Mouse (Mus musculus) hindbrain, embryonic 16.5 days (tissue): ENCODE measurements around the gene Pgbd5. TPM values are rescaled to one million over a fixed set of nuclear protein-coding genes. Genes with fewer than 3 reads are reported as not detected.

Experiments used
- ATAC-seq: fragments of 200-750 bp; cut with Nextera tagmentation; 2 replicates; pipeline ENCODE4 v1.8.0; 2017; ENCODE audit warnings: moderate TSS enrichment, moderate library complexity
- H3K27ac ChIP-seq: fragments of 300-500 bp; sonication (generic); 2 replicates; pipeline ENCODE4 v1.5.1; 2014; ENCODE audit warnings: low read depth, mild to moderate bottlenecking, control low read depth, low read length, moderate library complexity
- H3K27me3 ChIP-seq: fragments of 300-500 bp; sonication (generic); replicated peaks from 2 replicates; pipeline ENCODE4 v1.6.1; 2014; ENCODE audit warnings: low read length; ENCODE audit not compliant: control insufficient read depth, insufficient read depth
- H3K36me3 ChIP-seq: fragments of 300-500 bp; sonication (generic); 2 replicates; pipeline ENCODE4 v1.6.1; 2014; ENCODE audit warnings: mild to moderate bottlenecking, low read length, moderate library complexity, mixed read lengths; ENCODE audit not compliant: control insufficient read depth, insufficient read depth
- H3K4me1 ChIP-seq: fragments of 300-500 bp; sonication (generic); 2 replicates; pipeline ENCODE4 v1.6.1; 2014; ENCODE audit warnings: low read depth, low read length; ENCODE audit not compliant: control insufficient read depth, insufficient read depth
- H3K4me2 ChIP-seq: fragments of 300-500 bp; sonication (generic); 2 replicates; pipeline ENCODE4 v1.6.1; 2014; ENCODE audit warnings: mild to moderate bottlenecking, low read length, control low read depth, moderate library complexity
- H3K4me3 ChIP-seq: fragments of 300-500 bp; sonication (generic); 2 replicates; pipeline ENCODE4 v1.5.1; 2014; ENCODE audit warnings: mild to moderate bottlenecking, low read length, control low read depth, moderate library complexity
- H3K9ac ChIP-seq: fragments of 300-500 bp; sonication (generic); 2 replicates; pipeline ENCODE4 v1.6.1; 2014; ENCODE audit warnings: low read depth, mild to moderate bottlenecking, control low read depth, low read length, moderate library complexity
- H3K9me3 ChIP-seq: fragments of 300-500 bp; sonication (generic); 2 replicates; pipeline ENCODE4 v1.6.1; 2014; ENCODE audit warnings: mild to moderate bottlenecking, low read length, moderate library complexity; ENCODE audit not compliant: control insufficient read depth
- WGBS: fragments of 180-500 bp; shearing (Covaris S2); extraction: QIAGEN DNeasy Blood & Tissue Kit; methylation state at CpG from one replicate; pipeline ENCODE4 v1.1.7; 2014; 5-methylcytosine and 5-hydroxymethylcytosine counted together
- polyA plus RNA-seq: library from polyadenylated mRNA; unstranded; fragments of >200 nt; fragmentation: Nextera tagmentation; extraction: Ambion mirVana; gene quantifications from 2 replicates; pipeline ENCODE4 v1.2.1, GENCODE M21; 2015

Pgbd5 gene
- polyA plus RNA-seq, 1 experiment from 2014 or later, result 13.6 TPM

DNA sequence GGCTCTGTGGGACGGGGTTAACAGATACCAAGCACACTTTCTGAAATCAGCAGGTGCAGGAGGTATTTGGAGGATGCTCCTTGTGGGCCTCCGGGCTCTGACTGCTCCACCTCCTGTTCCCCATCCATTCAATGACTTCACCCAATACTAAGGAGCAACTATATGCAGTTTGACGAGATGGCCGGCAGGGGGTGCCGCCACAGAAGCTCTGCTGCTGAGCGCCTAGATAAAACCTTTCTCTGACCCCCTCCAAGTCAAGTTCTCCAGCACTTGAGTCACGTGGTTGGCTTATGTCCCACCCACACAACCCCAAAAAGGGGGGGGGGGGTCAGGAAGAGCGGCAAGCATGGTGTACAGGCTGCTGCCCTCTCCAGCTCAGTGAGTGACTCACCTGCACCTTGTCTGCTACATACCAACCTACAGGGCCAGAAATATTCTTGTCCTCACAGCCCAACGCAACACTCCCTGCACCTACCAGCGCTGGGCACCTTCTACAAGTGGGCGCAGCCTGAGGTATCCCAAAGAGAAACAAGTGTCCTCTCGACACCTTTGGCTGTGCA lies 40.5 kb downstream of the Pgbd5 start:
- no peak overlapping the region for H3K4me2 ChIP-seq
- no peak; the same call in 1 of the 2 replicates for ATAC-seq
- no peak overlapping the region for H3K27ac ChIP-seq
- no peak overlapping the region for H3K9ac ChIP-seq
- H3K4me3 ChIP-seq, result no peak overlapping the region
- no peaks in the 10 kb centered on the region for H3K9me3 ChIP-seq
- no peaks in the 10 kb centered on the region for H3K36me3 ChIP-seq
- no peaks in the 10 kb centered on the region for H3K4me1 ChIP-seq
- WGBS, result 40% methylated on average over 12 of the region's 12 CpGs
- no peaks in the 10 kb centered on the region for H3K27me3 ChIP-seq

DNA sequence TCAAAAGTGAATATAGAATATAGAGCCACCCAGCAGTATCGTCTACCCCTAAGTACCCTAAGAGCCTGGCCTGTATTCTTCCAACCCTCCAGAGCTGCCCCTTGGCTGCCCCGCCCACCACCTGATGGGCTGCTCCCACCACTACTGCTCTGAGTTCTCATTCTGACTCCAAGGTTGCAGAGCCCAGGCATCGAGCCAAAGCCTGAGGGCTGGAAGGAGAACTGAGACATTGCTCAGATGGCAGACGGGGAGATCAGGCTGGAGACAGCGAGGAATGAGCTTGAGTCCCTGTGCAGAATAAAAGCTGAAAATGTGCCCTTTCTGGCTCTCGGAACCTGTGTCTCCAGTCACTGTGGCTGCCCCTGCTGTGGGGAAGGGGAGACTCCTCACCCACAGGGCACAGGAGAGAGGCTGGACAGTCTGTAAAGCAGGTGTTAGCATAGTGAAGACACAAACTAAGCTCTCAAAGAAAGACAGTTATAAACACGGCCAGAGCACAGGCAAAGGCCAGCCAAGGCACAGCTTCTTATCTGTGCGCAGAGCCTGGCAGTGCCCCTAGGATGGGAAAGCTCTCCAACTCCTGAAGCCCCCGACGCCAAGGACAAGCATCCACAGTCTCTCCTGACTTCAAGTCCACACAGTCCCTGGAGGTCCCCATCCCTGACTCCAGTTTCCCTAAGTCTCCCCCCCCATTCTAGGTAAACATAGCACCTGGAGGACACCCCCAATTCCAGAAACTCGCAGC lies 42.0 kb downstream of the Pgbd5 start:
- H3K4me3 ChIP-seq, result no peak overlapping the region
- no peaks in the 10 kb centered on the region for H3K36me3 ChIP-seq
- 72% methylated on average over 11 of the region's 11 CpGs for WGBS
- no peaks in the 10 kb centered on the region for H3K9me3 ChIP-seq
- no peak overlapping the region for H3K27ac ChIP-seq
- no peak; the same call in 1 of the 2 replicates for ATAC-seq
- H3K9ac ChIP-seq, result no peak overlapping the region
- H3K27me3 ChIP-seq, result no peaks in the 10 kb centered on the region
- no peak overlapping the region for H3K4me2 ChIP-seq
- H3K4me1 ChIP-seq, result no peaks in the 10 kb centered on the region

DNA sequence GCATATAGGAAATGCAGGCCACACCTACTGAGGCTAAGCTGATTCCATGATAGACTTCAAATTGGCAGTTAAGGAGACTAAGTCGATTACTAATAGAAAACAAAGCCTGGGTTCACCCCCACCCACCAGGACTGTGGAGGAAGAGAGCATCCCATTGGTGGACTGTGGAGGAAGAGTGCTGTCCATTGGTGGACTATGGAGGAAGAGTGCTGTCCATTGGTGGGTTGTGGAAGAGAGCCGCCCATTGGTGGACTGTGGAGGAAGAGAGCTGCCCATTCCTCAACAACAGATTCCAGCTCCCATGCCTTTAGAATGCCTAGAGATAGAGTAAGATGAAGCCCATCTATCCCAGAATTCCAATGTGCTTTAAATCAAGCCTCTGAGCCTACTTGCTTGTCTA lies 42.9 kb downstream of the Pgbd5 start:
- 91% methylated on average over 2 of the region's 2 CpGs for WGBS
- H3K9ac ChIP-seq, result no peak overlapping the region

DNA sequence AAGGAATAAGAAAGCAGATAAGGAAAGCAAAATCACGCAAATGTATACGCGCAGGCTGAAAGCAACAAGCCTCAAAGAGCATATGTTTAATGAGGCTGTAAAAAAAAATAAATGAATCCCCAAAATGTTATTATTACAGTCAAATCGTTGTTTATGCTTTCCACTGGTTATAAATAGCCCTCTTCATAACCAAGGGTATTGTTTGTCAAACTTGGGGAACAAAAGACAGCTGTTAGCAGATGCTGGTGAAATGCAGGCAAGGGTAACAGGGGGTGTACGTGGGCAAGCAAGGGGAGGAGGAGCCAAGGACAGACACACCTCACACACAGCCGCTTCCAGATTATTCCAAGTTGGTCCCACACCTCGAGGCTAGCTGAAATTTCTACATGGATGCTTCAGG lies 44.1 kb downstream of the Pgbd5 start:
- Histone ChIP-seq H3K36me3 (no peaks in the 10 kb centered on the region), H3K4me2 (no peak overlapping the region), H3K27me3 (no peaks in the 10 kb centered on the region), H3K9ac (no peak overlapping the region), H3K4me3 (no peak overlapping the region), H3K4me1 (no peaks in the 10 kb centered on the region), H3K9me3 (no peaks in the 10 kb centered on the region), H3K27ac (no peak overlapping the region)
- ATAC-seq, result no peak
- 76% methylated on average over 7 of the region's 7 CpGs for WGBS

More for the DNA sequence above, 42.9 kb downstream of the Pgbd5 start:
- H3K4me2 ChIP-seq, result no peak overlapping the region
- ATAC-seq, result no peak
- H3K9me3 ChIP-seq, result no peaks in the 10 kb centered on the region
- no peaks in the 10 kb centered on the region for H3K4me1 ChIP-seq
- no peak overlapping the region for H3K27ac ChIP-seq
- H3K4me3 ChIP-seq, result no peak overlapping the region
- no peaks in the 10 kb centered on the region for H3K27me3 ChIP-seq
- H3K36me3 ChIP-seq, result no peaks in the 10 kb centered on the region

DNA sequence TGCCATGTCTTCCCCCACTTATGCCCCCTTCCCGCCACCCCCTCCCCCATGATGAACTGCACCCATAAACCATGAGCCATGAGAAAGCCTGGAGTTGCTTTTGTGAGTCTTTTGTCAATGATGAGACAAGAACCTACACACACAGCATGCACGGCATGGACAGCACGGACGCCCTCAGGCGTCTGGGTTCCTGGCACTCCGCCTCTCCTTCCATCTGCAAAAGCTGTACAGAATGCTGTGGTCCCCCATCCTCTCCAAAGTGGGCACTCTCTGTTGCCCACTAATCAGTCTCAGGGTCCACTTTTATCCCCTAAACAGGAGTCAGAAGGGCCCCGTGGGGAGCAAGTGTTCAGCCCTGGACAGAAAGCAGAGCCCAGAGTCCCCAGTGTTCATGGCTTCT lies 44.5 kb downstream of the Pgbd5 start:
- Histone ChIP-seq H3K9me3 (no peaks in the 10 kb centered on the region), H3K27me3 (no peaks in the 10 kb centered on the region), H3K36me3 (no peaks in the 10 kb centered on the region), H3K9ac (no peak overlapping the region), H3K4me3 (no peak overlapping the region), H3K27ac (no peak overlapping the region), H3K4me2 (no peak overlapping the region), H3K4me1 (no peaks in the 10 kb centered on the region)
- ATAC-seq, result no peak
- 77% methylated on average over 7 of the region's 7 CpGs for WGBS

DNA sequence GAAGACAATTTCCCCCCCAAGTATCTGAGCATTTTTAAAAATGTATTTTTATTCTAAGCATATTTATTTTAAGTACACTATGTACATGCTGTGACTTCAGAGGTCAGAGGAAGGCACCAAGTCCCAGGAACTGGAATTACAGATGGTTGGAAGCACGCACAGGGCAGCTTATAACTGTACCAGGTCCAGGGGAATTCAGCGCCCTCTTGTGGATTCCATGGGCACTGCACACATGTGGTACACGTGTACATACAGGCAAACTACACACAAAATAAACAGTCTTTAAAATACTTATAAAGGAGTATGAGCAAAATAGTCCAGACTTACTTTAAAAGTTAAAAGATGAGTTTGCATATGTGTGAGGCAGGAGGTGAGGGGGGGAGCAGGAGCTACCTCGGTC lies 45.5 kb downstream of the Pgbd5 start:
- no peak overlapping the region for H3K4me3 ChIP-seq
- no peaks in the 10 kb centered on the region for H3K4me1 ChIP-seq
- no peak overlapping the region for H3K9ac ChIP-seq
- no peaks in the 10 kb centered on the region for H3K36me3 ChIP-seq
- no peaks in the 10 kb centered on the region for H3K9me3 ChIP-seq
- no peak overlapping the region for H3K27ac ChIP-seq
- ATAC-seq, result no peak
- WGBS, result 88% methylated on average over 4 of the region's 4 CpGs
- H3K4me2 ChIP-seq, result no peak overlapping the region
- H3K27me3 ChIP-seq, result no peaks in the 10 kb centered on the region

DNA sequence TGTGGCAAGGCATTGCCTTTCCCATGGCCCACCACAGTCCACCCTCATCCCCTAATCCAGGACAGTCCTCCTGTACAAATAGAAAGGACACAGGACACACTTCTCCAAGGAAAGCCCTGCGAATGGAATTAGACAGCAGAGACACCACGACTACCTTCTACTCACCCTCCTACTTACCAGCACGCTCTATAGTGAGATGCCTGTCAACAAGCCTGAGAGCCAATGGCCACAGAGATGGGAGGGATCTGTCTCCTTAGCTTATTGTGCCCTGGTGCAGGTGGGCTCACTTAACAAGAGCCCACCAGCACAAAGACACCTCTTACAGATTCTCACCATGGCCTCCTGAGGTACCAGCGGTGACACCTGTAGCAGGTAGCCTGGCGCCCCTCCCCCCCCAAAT lies 46.4 kb downstream of the Pgbd5 start:
- H3K4me3 ChIP-seq, result no peak overlapping the region
- no peaks in the 10 kb centered on the region for H3K4me1 ChIP-seq
- 82% methylated on average over 5 of the region's 5 CpGs for WGBS
- H3K9me3 ChIP-seq, result no peaks in the 10 kb centered on the region
- H3K9ac ChIP-seq, result no peak overlapping the region
- ATAC-seq, result no peak
- H3K27ac ChIP-seq, result no peak overlapping the region
- H3K27me3 ChIP-seq, result no peaks in the 10 kb centered on the region
- no peak overlapping the region for H3K4me2 ChIP-seq
- H3K36me3 ChIP-seq, result no peaks in the 10 kb centered on the region

DNA sequence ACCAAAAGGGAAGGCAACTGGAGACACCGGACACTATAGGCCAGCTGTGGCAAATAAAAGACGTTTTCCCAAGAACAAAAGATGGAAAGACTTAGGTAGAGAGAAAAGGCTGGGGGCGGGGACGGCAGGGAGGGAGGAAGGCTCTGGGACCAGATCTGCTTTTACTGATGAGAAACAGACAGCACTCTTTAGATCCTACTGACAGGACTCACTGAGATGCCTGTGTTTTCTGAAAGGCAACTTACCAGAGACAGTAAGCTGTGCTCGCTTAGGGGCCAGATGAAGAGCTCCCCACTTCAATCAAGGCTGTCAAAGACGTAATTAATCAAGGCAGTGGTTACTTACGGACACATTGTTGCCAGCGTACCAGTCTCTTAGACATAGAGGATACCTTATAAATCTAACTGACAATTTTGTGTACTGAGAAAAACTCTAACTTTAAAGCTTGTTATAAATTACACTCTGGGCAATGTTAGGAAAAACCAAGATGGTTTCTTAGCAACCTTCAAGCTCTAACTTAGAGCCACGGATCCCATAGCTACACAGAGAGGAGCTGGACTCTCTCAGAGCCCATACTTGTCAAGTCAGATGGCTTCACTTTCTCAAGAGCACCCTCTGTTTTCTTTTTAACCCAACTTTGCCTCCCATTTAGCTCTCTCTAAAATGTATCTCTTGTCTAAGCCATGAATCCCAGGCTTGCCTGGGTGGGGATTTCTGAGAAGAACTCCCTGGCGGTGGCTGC lies 47.0 kb downstream of the Pgbd5 start:
- H3K9ac ChIP-seq, result no peak overlapping the region
- ATAC-seq, result no peak
- no peaks in the 10 kb centered on the region for H3K9me3 ChIP-seq
- no peaks in the 10 kb centered on the region for H3K27me3 ChIP-seq
- no peaks in the 10 kb centered on the region for H3K36me3 ChIP-seq
- WGBS, result 51% methylated on average over 10 of the region's 10 CpGs
- H3K4me1 ChIP-seq, result no peaks in the 10 kb centered on the region
- no peak overlapping the region for H3K27ac ChIP-seq
- H3K4me3 ChIP-seq, result no peak overlapping the region
- H3K4me2 ChIP-seq, result no peak overlapping the region

DNA sequence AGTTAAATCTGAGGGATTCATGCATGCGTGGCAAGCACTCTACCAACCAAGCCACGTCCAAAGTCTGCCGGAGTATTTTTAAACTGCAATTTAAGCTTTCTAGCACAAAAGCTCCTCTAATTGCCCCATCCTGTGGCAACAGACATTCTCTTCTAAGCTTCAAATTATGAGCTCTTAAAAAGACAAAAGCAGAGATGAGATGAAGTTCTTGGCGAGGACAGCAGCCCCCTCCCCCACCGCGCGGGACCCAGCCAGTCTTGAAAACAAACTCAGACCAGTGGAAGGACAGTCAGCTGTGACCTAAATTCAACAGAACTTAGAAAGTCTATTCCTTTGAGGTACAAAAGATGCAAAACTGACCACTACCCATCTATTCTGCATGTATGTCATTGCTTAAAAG lies 48.3 kb downstream of the Pgbd5 start:
- no peak overlapping the region for H3K27ac ChIP-seq
- H3K27me3 ChIP-seq, result no peaks in the 10 kb centered on the region
- H3K4me2 ChIP-seq, result no peak overlapping the region
- no peaks in the 10 kb centered on the region for H3K36me3 ChIP-seq
- 85% methylated on average over 7 of the region's 7 CpGs for WGBS
- no peak for ATAC-seq
- H3K9ac ChIP-seq, result no peak overlapping the region
- H3K4me3 ChIP-seq, result no peak overlapping the region
- H3K4me1 ChIP-seq, result no peaks in the 10 kb centered on the region
- no peaks in the 10 kb centered on the region for H3K9me3 ChIP-seq
